Mouse (Mus musculus) ovary, adult 18-20 months (tissue): ENCODE measurements around the gene Clk3.

ENCODE experiments used
- DNase-seq: peaks from one replicate; pipeline ENCODE4 v3.0.0; 2022; ENCODE audit warnings: low spot score, mixed read lengths

Gene Clk3

DNA sequence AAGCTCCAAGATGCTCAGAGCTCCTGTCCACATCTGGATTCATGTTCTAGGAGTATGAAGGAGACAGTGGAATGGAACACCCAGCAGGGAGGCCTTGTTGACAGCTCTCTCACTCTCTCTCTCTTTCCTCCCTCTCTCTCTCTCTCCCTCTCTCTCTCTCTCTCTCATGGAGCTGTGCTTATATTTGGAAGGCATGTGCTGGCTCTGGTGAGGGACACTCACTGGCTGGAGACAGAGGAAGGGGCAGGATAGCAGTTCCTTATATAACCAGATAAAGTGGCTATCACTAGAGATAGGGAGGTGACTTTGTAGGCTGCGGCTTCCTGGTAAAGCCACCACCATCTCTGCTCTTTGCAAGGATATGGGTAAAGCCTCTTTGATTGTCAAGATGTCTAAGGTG is 4.6 kb upstream of the Clk3 start:
- DNase-seq: no peak

DNA sequence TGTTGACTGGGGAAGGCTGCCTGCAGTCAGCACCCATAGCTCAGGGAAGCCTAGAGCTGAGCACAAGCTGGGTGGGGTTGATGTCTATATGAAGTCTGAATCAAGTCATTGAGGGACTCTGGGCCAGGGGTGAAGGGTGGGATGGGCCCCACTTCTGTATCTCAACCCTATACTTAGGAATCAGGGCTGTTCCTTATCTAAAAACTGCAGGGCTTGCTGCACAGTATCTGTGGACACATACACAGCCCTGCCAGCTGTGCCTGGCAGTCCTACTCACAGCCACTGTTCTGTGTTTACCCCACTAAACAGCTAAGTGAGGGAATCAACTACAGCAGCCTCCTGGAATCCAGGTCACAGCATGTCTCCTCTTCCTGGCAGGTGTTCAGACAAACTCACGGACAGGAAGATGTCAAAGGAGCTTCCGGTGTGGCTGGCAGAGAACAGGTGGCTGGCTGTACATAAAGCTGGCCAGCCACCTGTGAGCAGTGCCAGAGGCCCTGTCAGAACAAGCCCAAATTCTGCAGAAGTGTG is 3.9 kb upstream of the Clk3 start:
- no peak for DNase-seq

DNA sequence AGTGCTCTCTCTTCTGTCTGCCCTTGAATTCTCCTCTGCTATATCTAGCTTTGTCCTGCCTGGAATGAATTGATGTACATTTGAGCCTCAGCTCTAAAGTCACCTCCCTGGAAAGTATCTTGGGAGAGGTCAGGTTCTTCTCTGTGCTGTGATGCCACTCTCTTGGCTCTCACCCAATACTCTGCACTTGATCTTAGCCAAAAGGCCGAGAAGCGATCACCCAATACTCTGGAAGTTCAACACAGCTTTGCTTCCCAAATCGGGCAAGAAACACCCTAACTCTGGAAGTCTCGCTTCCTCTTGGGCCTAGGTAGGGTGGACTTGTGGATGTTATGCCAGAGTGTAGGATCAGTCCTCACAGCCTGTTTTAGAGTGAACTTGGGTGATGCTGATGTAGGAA is 1.6 kb upstream of the Clk3 start:
- no peak for DNase-seq

DNA sequence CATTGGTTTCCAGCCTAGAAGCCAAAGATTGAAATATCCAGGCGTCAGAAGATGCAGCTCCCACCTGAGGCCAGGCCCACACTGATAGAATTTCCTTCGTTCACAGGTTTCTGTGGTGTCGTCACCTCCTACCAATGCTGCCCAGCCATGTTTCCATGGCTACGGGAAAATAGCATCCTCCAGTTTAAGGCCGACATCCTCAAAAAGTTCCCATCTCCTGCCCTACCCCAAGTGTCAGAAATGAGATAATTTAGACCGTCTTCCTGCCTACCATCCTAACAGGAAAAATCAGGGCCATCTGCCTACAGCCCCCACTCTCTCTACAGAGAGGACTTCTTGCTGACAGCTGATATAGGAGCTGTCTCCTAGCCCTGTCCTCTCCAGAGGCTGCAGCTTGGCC is 771 bp upstream of the Clk3 start:
- no peak for DNase-seq

DNA sequence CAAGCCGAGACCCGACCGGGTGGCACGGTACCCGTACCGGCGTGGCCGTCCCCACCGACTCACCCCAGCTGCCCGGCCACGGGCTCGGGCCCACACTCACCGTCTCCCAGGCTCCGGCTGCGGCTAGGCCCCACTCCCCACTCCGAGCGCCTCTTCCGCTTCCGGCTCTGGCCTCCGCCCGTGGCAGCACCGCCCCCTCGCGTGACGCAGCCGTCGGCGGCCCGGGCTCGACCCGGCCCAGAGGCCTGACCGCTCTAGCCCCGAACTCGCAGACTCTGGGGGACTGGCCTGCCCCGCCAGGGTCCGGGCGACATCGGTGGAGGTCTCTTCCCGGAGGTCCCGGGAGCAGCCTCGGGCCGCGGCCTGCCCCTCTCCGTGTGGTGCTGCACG is 691 bp downstream of the Clk3 start:
- DNase-seq: peak; percentile 92

DNA sequence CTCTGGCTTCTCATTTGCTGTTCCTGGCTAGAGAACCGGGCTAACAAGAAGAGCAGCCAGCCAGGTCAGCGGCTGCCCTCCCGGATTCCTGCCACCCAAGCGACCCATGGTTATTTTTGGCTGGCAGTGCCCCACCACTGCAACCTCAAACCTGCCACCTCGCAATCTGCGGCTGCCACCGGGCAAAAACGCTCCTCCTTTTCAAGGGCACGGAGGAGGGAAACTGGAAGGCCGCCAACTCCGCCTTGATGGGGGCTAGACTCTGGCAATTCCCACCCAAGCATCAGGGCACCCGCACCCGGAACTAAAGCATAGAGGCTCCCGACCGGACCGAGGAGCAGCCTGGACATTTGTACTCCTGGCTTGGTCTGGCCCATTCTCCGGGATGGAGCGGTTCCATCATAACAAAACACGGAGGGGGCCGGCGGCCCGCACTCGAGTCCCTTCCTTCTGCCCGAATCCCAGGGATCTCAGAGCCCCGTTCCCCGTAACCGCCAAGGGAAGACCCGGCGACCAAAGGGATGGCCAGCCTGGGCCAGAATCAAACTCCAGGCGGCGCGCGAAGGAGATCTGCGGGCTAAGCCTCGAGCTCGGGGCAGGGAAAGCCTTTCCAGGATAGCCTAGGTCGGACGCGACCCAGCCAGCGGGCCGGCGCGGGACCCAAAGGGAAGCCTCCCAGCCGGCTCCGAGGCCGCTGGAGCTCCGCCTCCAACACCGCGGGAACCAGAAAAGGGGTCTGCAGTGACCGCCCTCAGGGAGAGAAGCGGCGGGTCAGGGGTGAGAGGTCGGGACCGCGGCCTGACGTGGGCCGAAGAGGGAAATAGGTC is 1.3 kb downstream of the Clk3 start:
- DNase-seq: peak; percentile 73

DNA sequence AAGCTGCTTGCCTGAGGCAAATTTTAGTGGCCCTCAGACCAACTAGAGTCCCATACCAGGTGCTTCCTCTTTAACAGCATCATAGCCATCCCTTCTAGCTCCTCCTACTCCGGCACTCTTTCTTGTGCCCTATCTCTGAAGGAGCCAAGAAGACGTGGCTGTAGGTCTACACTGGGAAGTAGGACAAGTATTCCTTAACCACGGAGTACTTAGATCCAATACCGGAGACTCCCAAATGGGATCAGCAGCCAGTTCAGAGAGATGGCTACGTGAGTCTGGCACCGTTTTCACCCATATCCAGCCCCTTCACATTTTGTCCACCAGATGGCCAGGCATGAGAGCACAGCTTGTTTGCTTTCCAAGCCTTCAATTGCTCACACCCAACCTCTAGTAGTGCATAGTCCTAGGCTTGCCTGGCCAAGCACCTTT is 3.1 kb downstream of the Clk3 start:
- no peak for DNase-seq

DNA sequence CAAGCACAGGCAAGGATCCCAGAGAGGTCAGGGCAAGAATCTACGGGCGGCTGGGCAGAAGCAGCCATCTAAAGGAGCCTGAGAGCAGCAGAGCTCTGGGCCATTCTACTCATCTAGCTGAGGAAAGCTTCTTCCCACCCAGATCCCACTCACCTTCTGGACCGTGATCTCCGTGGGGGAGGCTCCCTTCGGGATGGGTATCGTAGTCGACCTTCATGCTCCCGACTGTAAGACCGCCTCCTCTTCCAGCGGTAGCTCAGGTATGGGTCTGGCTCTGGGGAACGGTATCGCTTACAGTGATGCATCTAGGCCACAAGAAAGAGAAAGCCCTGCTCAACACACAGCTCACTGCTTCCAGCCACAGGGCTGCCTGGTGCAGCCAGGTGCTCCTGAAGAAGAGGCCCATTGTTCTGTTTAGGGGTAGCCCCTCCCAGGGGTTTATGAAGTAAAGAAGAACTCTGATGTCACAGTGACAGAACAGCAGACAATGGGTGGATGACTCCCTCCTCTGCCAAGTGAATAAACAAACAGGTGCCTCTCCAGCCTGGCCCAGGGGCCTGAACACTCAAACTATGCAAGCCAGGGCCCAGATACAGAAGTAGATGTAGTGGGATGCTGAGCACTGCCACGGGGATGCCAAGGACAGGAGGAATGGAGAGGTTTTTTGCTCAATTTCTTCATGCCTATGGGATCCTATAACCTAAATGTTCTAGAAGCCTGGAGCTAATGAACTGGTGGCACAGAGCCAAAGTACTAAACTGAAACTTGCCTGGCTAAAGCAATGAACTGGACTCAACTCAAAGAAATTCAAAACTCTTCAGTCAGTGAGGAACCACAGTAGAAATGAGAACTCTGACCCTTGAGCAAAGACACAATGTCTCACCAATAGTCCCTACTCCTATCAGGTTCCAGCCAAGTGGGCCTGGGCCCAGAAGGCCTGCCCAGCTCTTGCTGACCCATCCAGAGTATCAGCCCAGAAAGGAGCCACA is 3.8 kb downstream of the Clk3 start:
- DNase-seq: no peak

DNA sequence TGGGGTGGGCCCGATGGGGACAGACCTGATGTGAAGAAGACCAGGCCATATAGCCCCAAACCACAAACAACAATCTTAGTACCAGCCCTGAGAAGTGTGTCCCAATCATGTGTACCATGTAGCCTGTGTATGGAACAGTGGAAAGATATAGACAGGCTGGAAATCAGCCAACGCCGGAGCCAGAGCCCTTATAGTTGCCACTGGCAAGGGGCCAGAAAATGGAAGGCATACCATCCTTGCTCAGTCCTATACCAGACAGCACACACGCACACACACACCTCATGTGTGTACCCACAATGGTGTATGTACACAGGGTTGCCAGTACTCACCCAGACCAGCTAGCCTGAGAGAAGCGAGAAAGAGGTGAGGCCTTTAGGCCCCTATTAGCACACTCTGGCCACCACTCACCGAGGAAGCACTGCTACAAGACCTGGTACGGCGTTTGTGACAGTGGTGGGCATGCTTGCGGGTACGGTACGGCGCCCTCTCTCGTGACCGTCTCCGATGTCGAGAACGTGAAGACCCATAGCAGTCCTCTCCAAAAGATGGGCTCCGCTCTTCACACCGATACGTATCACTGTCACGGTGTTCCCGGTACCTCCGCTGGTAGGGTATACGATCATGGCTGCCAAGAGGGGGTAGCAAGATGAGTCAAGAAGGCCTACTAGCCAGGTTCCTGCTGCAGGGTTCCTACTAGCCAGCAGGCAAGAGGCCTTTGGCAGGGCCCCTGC is 5.1 kb downstream of the Clk3 start:
- no peak for DNase-seq

DNA sequence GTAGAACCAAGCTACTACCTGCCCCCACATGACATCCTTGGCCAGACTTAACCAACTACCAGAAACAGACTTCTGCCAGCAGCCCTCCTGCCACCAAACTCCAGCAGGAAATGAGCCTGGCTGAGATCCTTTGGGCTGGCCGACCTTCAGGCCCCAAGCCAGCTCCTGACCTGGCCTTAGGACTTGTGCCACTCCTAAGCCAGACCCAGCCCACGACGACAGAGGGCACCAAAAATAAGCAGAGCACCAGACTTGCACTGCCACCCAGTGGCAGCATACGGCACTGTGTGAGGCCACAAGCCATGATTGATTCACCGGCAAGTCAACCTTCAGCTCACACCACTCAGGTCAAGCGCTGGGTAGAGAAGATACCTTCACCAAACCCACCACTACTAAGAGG is 6.4 kb downstream of the Clk3 start:
- DNase-seq: peak; percentile 45

DNA sequence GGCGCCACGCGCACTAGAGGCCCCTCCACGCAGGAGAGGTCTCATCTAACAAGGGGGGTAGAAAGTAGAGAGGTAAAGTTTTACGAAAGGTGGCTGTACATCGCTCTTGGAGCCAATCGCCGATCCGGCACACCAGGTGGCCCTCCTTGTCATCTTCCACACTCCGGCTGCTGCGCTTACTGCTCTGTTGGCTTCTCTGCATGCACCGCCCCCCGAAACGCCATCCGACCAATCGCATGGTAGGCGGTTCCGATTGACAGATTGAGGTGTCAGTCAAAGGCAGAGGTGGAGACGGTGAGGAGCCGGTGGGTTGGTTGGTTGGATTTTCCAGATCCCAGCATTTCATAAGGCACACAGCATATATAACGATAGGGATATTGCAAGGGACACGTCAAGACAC is 7.1 kb downstream of the Clk3 start:
- DNase-seq: no peak

DNA sequence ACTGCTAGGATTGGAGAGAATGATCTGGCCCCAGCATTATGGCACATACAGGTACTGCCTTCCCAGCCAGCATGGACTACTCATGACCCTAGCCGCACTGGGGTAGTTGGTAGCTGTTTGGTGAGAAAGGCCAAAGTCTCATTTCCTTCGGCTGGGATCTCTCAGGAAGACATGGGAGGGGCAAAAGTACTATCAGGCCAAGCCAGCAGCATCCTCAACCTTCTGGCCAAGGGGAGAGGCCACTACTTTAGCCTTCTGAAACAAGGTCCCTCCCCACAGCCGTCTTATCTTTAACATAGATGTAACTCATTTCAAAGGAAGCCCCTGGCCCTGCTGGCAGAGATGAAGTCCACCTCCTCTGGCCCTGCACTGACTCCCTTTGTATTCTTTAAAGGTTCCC is 8.1 kb downstream of the Clk3 start:
- DNase-seq: no peak

DNA sequence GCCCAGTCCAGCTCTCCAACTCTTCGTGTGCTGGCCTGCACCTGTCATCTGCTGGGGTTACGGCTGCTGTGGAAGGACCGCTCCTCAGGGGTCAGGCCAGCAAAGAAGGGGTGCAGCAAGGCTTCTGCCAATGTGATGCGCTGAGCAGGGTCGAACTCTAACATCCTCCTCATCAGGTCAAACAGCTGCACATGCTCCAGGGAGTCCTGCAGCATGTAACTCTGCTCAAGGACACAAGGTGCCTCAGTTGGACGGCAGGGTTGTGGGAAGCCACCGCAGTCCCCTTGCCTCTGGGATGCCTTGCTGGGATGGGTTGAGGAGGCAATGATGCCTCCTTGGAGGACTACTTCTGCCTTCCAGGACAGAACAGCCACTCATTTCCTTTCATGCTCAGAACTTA is 14.8 kb downstream of the Clk3 start:
- DNase-seq: no peak

DNA sequence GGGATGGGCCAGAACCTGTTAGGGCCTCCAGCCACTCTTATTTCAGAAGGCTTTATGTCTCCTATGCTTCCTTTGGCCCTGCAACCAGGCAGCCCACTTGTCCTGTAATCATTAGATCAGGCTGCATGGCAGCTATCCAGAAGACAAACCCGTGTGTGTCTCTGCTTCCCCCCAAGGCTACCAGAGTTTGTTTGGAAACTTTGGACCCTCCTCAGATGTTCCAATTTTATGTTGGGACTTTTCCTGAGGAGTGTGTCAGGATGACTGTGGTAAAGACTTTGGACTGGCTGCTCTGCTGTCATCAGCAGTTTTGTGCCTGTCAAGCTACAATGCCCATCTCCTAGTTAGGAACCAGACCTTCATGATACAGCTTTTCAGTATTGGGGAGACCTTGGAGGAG is 16.8 kb downstream of the Clk3 start:
- DNase-seq: no peak

DNA sequence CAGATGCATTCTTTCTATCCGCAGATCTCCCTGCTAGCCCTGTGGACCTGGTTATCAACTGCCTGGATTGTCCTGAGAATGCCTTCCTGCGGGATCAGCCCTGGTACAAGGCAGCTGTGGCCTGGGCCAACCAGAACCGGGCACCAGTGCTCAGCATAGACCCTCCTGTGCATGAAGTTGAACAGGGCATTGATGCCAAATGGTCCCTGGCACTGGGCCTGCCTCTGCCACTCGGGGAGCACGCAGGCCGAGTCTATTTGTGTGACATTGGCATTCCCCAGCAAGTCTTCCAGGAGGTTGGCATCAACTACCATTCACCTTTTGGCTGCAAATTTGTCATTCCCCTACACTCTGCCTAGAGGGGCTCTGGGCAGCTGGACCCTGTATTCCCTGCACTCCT is 17.5 kb downstream of the Clk3 start:
- DNase-seq: no peak

DNA sequence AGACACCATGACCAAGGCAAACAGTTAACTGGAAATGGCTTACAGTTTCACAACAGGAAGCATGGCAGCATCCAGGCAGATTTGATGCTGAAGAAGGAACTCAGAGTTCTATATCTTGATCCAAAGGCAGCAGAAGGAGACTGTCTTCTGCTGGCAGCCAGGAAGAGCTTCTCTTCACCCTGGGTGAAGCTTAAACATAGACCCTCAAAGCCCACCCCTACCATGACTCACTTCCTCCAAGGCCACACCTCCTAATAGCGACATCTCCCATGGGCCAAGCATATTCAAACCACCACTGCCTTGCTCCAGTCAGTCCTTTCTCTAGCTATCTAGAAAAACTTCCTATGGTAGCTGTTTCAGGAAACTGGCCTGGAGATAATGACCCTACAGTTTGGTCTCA is 18.6 kb downstream of the Clk3 start:
- no peak for DNase-seq

DNA sequence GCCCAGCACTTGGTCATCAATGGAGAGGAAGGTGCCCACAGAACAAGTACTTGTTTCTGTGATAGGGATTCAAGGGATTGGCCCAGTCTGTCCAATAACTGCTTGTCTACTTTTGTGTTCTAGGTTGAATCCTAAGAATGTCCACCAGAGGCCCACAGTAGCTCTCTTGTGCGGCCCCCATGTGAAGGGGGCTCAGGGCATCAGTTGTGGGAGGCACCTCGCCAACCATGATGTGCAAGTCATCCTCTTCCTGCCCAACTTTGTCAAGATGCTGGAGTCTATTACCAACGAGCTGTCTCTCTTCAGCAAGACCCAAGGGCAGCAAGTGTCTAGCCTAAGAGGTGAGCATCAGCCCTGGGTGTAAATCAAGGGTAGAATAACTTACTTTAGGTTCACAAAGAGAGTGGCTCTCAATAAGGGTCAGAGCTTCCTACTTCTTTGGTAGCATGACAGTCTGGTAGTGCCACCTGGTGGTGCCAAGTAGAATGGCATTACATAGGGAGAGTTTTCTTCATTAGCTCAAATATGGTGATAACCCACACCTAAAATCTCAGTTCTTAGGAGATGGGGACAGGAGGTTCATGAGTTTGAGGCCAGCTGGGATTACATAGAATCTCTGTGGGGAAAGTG is 21.1 kb downstream of the Clk3 start:
- no peak for DNase-seq

DNA sequence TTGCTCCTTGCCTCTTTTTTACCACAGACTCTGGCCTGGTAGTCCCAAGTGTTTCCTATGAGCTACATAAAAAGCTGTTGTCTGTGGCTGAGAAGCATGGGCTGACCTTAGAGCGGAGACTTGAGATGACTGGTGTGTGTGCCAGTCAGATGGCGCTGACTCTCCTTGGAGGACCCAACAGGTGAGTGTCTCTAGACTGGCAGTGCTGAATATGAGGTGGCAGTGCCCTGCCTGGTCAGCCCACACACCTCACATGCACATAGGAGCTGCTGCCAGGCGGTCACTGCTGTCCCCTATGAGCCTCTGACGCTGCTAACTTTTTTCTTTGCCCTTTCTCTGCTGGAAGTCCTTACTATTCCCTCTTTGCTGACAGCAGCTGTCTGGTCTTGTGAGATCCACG is 25.8 kb downstream of the Clk3 start:
- DNase-seq: no peak

DNA sequence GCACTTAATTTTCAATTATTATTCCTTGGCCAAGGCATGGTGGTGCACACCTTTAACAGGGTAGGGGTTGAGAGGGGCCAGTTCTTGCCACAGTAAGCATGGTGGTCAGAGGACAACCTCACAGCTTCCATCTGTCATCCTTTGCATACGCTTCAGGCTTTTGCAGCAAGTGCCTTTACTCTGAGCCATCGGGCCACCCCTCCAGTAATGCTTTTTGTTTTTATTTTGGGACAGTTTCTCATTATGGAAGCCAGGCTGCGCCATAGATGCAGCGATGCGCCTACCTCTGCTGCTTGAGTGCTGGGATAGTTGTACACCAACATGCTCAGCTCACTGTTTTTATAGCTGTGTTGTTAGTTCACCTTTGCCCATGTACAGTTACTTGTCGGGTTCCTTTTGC is 32.1 kb downstream of the Clk3 start:
- no peak for DNase-seq

DNA sequence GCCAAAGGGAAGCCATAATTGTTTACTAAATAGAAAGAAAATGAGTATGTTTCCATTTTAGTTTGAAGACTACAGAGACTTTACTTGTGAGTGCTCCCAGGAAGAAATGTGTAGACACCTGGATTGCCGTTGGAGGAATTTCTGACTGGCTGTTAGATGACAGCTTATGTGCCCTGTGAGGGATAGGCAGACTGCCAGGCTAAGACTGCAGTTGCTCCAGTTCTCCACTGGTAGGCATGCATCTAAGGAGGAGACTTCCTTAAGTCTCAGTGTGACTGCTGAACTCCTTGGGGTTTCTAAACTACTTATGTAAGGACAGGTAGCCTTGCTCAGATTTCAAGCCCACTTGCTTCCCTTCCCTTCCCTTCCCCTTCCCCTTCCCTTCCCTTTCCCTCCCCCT is 37.3 kb downstream of the Clk3 start:
- no peak for DNase-seq

DNA sequence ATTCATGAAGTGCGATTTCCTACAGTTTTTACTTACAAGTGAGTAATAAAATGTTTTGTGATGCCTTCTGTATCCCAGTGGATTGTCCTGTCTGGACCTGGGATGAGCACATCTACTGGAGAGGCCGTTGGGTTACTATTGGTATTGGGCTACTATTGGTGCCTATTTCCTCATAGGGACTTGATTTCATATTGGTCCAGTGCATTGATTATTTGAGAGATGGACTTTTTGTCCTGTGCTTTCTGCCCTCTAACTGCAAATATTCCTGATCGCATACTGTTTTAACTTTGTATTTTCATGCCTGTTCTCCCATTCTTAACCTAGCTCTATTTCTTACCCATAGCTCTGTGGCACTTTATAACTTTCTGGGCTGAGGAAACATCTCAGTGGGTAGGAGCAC is 41.0 kb downstream of the Clk3 start:
- DNase-seq: no peak

DNA sequence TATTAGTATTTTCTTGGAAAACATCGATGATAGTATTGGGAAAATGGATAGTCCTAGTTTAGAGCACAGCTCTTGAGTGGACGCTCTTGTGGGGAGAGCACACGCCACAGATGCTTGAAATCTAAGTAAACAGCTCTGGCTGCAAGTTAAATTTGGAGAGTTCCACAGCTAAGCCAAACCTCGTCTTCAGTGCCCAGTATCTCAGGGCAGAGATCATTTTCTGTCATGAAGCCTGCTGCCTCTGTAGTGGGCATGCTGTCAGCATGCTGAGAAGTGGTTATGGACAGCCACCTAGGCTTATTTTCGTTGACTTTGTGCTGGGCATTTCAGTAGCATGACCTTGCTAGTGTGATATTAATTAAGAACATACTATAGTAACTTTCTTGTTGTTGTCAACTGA is 41.9 kb downstream of the Clk3 start:
- DNase-seq: no peak
